Mouse (Mus musculus): Measurements from ENCODE around the gene Nefh.

GRCm38 (mm10) chr11:4931009-4931601, 16.8 kb downstream of the Nefh start:
- TF ChIP-seq CTCF (IDR thresholded peaks at IDR 0.05; ENCODE audit: extremely low read depth, insufficient read depth, low read length) (no peak), POLR2A (IDR thresholded peaks at IDR 0.05; ENCODE audit: extremely low read depth, insufficient read depth, low read length) (no peak)

Measured in cortical plate, adult 2 months (tissue).